Mouse (Mus musculus) lung, embryonic 14.5 days (tissue): ENCODE measurements at regions not wholly inside any gene's neighbourhood (a gene's known extent, or its start where the extent isn't known, plus 50 kb on each side); places are given as distances from the start of the nearest gene placed in this dataset.

Source experiments
- ATAC-seq: fragments of 200-750 bp; cut with Nextera tagmentation; 2 replicates; pipeline ENCODE4 v1.8.0; 2017; ENCODE audit warnings: mild to moderate bottlenecking, moderate TSS enrichment, moderate library complexity; ENCODE audit not compliant: insufficient read depth
- DNase-seq: peaks from one replicate; pipeline ENCODE4 v3.0.0-alpha.2; 2015
- H3K27ac ChIP-seq: fragments of 300-500 bp; sonication (generic); 2 replicates; pipeline ENCODE4 v1.5.1; 2014; ENCODE audit warnings: low read depth, mild to moderate bottlenecking, moderate library complexity
- H3K27me3 ChIP-seq: fragments of 300-500 bp; sonication (generic); 2 replicates; pipeline ENCODE4 v1.6.1; 2014; ENCODE audit warnings: low read length, control low read depth; ENCODE audit not compliant: insufficient read depth
- H3K36me3 ChIP-seq: fragments of 300-500 bp; sonication (generic); 2 replicates; pipeline ENCODE4 v1.6.1; 2014; ENCODE audit warnings: control low read depth; ENCODE audit not compliant: insufficient read depth
- H3K4me1 ChIP-seq: fragments of 300-500 bp; sonication (generic); 2 replicates; pipeline ENCODE4 v1.6.1; 2014; ENCODE audit warnings: antibody characterized with exemption, control low read depth; ENCODE audit not compliant: insufficient read depth
- H3K4me2 ChIP-seq: fragments of 300-500 bp; sonication (generic); 2 replicates; pipeline ENCODE4 v1.6.1; 2014; ENCODE audit warnings: mild to moderate bottlenecking
- H3K4me3 ChIP-seq: fragments of 300-500 bp; sonication (generic); 2 replicates; pipeline ENCODE4 v1.5.1; 2014; ENCODE audit warnings: low read depth, low read length
- H3K9ac ChIP-seq: fragments of 300-500 bp; sonication (generic); 2 replicates; pipeline ENCODE4 v1.6.1; 2014
- H3K9me3 ChIP-seq: fragments of 300-500 bp; sonication (generic); 2 replicates; pipeline ENCODE4 v1.6.1; 2016; ENCODE audit warnings: low read depth, low read length, control low read depth
- CTCF ChIP-seq: IDR thresholded peaks from 2 replicates; pipeline ENCODE4 v1.5.1; 2016; ENCODE audit warnings: antibody characterized with exemption, low read depth
- WGBS: fragments of 180-500 bp; shearing (Covaris S2); extraction: QIAGEN DNeasy Blood & Tissue Kit; methylation state at CpG from one replicate; pipeline ENCODE4 v1.1.7; 2014; 5-methylcytosine and 5-hydroxymethylcytosine counted together

DNA sequence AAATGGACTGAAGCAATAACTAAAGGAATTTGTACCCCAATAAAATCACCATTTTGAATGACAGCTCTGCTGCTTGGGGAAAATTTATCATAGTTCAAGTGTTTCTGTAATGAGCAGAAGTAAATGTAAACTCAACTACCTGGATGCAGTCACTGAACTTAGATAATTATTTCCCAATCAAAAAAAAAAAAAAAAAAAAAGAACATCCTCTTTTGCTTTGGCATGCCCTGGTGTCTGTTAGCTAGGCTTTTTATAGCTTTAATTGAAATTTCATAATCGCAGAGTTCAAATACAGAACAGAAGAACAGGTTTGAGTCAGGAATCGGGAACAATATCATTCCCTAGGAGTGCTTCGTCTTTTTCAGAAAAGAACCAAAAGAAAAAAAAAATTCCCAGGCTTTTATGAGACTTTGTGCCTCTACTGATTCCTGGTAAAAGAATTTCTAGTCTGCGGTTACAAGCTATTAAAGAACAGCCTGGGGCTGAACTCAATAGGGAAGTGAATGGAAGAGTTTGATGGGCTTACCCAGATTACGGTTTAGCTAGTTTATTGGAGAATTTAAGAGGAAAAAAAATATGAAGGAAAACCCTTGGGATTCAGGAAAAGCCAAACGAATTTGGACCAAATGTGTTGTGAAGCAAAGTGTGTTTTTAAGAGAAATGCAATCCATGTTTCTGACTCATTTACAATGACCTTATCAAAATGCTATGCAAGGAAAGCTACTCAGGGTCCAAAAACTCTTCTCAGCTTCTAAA is 1102.0 kb upstream of the Cited2 start:
- no peak for DNase-seq
- H3K4me2 ChIP-seq: no peak overlapping the region
- 76% methylated on average over 6 of the region's 6 CpGs for WGBS
- TF ChIP-seq CTCF: no peak
- no peaks in the 10 kb centered on the region for H3K4me1 ChIP-seq
- H3K9me3 ChIP-seq: no peaks in the 10 kb centered on the region
- no peak overlapping the region for H3K4me3 ChIP-seq
- H3K27ac ChIP-seq: no peak overlapping the region
- H3K9ac ChIP-seq: no peak overlapping the region
- H3K36me3 ChIP-seq: no peaks in the 10 kb centered on the region
- no peak for ATAC-seq
- H3K27me3 ChIP-seq: no peaks in the 10 kb centered on the region

DNA sequence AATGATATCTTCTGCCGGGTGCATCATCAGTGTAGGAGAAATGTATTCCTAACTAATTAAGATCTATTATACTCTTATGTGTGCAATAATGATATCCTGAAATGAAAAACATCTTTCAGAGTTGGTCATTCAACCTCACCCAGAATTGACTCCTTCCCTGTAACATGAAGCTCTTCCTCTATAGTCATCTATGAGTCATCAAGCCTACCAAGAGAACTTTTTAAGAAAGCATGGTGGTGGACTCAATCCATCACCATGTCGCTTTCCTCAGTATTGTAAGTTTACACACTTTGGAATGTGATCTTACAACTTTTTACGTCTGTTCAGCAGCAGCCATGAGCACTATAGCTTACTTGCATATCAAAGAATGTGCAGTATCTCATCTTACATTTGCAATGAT is 1100.2 kb upstream of the Cited2 start:
- Histone ChIP-seq H3K36me3 (no peaks in the 10 kb centered on the region), H3K4me1 (no peaks in the 10 kb centered on the region), H3K9ac (no peak overlapping the region), H3K4me3 (no peak overlapping the region), H3K9me3 (no peaks in the 10 kb centered on the region), H3K27ac (no peak overlapping the region), H3K4me2 (no peak overlapping the region), H3K27me3 (no peaks in the 10 kb centered on the region)
- ATAC-seq (no peak), DNase-seq (no peak)
- WGBS: 65% methylated on average over 3 of the region's 3 CpGs
- no peak for TF ChIP-seq CTCF

DNA sequence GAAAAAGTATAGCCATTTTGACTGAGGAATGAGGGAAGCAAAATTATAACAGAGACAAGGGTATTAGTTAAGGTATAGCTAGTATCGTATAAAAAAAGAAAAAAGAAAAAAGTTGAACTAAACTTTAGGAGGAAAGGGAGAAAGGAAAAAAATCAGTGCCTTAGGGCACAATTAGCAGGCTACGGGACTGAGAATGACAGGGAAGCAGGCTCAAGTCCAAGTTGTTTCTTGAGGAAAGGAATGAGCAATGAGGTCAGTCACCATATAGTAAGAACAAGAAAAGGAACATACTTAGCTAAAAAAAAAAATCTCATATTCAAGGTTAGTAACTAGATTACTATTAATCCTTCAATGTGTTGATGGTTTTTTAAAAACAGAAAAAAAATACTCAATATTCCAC is 1089.8 kb upstream of the Cited2 start:
- no peak overlapping the region for H3K4me3 ChIP-seq

DNA sequence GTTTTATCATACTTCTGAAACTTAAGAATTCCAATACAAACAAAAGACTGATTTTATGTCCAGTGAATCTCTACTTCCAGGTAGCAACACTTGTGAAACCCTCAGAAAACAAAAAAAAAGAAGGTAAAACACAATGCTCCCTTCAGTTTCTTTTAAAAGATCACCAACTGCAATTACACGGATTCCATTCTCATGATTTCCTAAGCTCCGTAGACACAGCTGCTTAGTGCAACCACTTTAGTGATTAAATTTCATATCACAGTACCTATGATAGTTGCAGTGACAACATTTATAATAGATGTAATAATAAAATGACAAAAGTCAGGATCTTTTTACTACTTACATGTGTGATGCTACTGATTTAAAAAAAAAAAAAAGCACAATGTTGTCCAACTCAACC is 1087.6 kb upstream of the Cited2 start:
- Histone ChIP-seq H3K27ac (no peak overlapping the region), H3K4me2 (no peak overlapping the region), H3K27me3 (no peaks in the 10 kb centered on the region), H3K9me3 (no peaks in the 10 kb centered on the region), H3K4me3 (no peak overlapping the region), H3K4me1 (no peaks in the 10 kb centered on the region), H3K9ac (no peak overlapping the region), H3K36me3 (no peaks in the 10 kb centered on the region)
- ATAC-seq (no peak), DNase-seq (no peak)
- no peak for TF ChIP-seq CTCF
- WGBS: 86% methylated on average over 2 of the region's 2 CpGs

More for the DNA sequence above, 1089.8 kb upstream of the Cited2 start:
- Histone ChIP-seq H3K4me1 (no peaks in the 10 kb centered on the region), H3K27ac (no peak overlapping the region), H3K4me2 (no peak overlapping the region), H3K9me3 (no peaks in the 10 kb centered on the region), H3K27me3 (no peaks in the 10 kb centered on the region), H3K9ac (no peak overlapping the region), H3K36me3 (no peaks in the 10 kb centered on the region)
- DNase-seq (no peak), ATAC-seq (no peak)
- 77% methylated on average over 2 of the region's 2 CpGs for WGBS
- no peak for TF ChIP-seq CTCF

DNA sequence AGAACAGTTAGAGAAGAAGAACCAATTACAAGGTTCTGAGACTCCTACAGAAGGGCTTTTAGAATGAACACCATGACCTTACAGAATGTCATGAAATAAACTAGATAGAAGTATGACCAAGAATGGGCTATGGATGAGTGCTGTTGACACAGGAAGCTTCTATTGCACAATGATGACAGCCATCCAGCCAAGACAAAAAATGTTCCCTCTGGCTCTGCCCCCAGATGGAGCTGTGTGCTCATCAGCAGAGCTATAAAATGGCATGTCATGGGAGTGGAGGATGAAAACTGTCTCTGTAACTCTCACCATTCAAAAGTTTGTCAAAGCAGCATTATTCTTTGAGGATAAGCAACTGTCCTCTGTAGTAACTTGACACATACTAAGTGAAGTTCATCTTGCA is 1086.0 kb upstream of the Cited2 start:
- Histone ChIP-seq H3K4me1 (no peaks in the 10 kb centered on the region), H3K9me3 (no peaks in the 10 kb centered on the region), H3K4me2 (no peak overlapping the region), H3K27ac (no peak overlapping the region), H3K4me3 (no peak overlapping the region), H3K9ac (no peak overlapping the region), H3K27me3 (no peaks in the 10 kb centered on the region), H3K36me3 (no peaks in the 10 kb centered on the region)
- ATAC-seq: no peak; the same call in 1 of the 2 replicates
- peak; percentile 50 for TF ChIP-seq CTCF
- peak; percentile 64 for DNase-seq

DNA sequence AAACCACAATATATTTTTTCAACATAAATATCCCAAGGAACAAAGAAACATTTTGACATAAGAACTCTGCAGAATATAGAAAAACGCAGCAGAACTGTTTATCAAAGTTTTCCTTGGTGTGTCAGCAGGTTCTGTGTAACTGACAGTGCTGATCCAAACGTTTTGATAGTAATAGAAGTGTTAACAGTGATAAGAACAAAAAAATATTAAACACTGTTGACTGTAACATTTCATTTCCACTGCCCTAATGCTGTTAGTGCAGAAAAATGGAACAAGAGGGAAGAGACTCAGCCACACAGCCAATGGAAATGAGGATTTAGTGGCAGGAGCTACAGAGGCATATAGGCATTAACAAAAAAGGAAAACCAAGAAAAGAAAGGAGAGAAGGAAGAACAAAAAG is 1084.9 kb upstream of the Cited2 start:
- ATAC-seq (no peak), DNase-seq (no peak)
- no peaks in the 10 kb centered on the region for H3K4me1 ChIP-seq
- WGBS: 14% methylated on average over 2 of the region's 2 CpGs
- H3K4me2 ChIP-seq: no peak overlapping the region
- H3K9ac ChIP-seq: no peak overlapping the region
- no peaks in the 10 kb centered on the region for H3K27me3 ChIP-seq
- no peaks in the 10 kb centered on the region for H3K36me3 ChIP-seq
- no peaks in the 10 kb centered on the region for H3K9me3 ChIP-seq
- H3K27ac ChIP-seq: no peak overlapping the region
- no peak for TF ChIP-seq CTCF
- no peak overlapping the region for H3K4me3 ChIP-seq

DNA sequence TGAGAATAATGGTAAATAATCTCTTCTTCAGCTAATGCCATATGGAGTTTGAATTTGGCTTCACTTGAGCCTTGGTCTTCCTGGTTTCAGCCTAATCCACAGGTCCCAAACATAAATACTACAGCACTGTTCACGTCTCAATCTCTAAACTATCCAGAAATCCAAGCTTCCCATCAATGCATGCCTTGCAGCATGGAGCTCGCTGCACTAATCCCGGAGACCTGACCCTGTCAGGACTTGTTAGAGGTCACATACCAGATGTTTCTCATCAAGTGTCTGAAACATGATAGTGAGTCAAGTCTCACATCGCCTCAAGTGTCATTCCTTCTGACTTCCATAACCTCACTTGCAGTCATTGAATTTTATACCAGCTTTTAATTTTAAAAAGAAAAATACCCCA is 1082.9 kb upstream of the Cited2 start:
- no peak for TF ChIP-seq CTCF
- H3K4me1 ChIP-seq: no peaks in the 10 kb centered on the region
- ATAC-seq: no peak
- no peak overlapping the region for H3K9ac ChIP-seq
- no peak for DNase-seq
- H3K27me3 ChIP-seq: no peaks in the 10 kb centered on the region
- H3K4me2 ChIP-seq: no peak overlapping the region
- no peaks in the 10 kb centered on the region for H3K36me3 ChIP-seq
- no peak overlapping the region for H3K4me3 ChIP-seq
- H3K27ac ChIP-seq: no peak overlapping the region
- no peaks in the 10 kb centered on the region for H3K9me3 ChIP-seq
- WGBS: 22% methylated on average over 4 of the region's 4 CpGs
